Mouse (Mus musculus) midbrain, embryonic 14.5 days (tissue): ENCODE measurements at regions not wholly inside any gene's neighbourhood (a gene's known extent, or its start where the extent isn't known, plus 50 kb on each side); places are given as distances from the start of the nearest gene placed in this dataset.

ENCODE experiments used
- ATAC-seq: fragments of 200-750 bp; cut with Nextera tagmentation; 2 replicates; pipeline ENCODE4 v1.8.0; 2017; ENCODE audit warnings: moderate number of reproducible peaks, moderate library complexity; ENCODE audit not compliant: low FRiP score, low TSS enrichment
- DNase-seq: peaks from one replicate; pipeline ENCODE4 v3.0.0-alpha.2; 2015
- H3K27ac ChIP-seq: fragments of 300-500 bp; sonication (generic); replicated peaks from 2 replicates; pipeline ENCODE4 v1.5.1; 2014; ENCODE audit warnings: mild to moderate bottlenecking, low read depth, low read length, moderate library complexity
- H3K27me3 ChIP-seq: fragments of 300-500 bp; sonication (generic); 2 replicates; pipeline ENCODE4 v1.6.1; 2014; ENCODE audit warnings: low read length, control low read depth, mixed read lengths; ENCODE audit not compliant: control insufficient read depth, insufficient read depth
- H3K36me3 ChIP-seq: fragments of 300-500 bp; sonication (generic); 2 replicates; pipeline ENCODE4 v1.6.1; 2014; ENCODE audit warnings: low read length, control low read depth; ENCODE audit not compliant: control insufficient read depth, insufficient read depth
- H3K4me1 ChIP-seq: fragments of 300-500 bp; sonication (generic); 2 replicates; pipeline ENCODE4 v1.6.1; 2014; ENCODE audit warnings: mild to moderate bottlenecking, antibody characterized with exemption, low read length, control low read depth; ENCODE audit not compliant: control insufficient read depth, insufficient read depth
- H3K4me2 ChIP-seq: fragments of 300-500 bp; sonication (generic); 2 replicates; pipeline ENCODE4 v1.6.1; 2014; ENCODE audit warnings: mild to moderate bottlenecking, low read length, moderate library complexity
- H3K4me3 ChIP-seq: fragments of 300-500 bp; sonication (generic); replicated peaks from 2 replicates; pipeline ENCODE4 v1.5.1; 2014; ENCODE audit warnings: low read depth, low read length
- H3K9ac ChIP-seq: fragments of 300-500 bp; sonication (generic); replicated peaks from 2 replicates; pipeline ENCODE4 v1.6.1; 2014; ENCODE audit warnings: mild to moderate bottlenecking, low read length, moderate library complexity
- H3K9me3 ChIP-seq: fragments of 300-500 bp; sonication (generic); 2 replicates; pipeline ENCODE4 v1.6.1; 2016; ENCODE audit warnings: low read length, control low read depth, mixed read lengths; ENCODE audit not compliant: control insufficient read depth
- WGBS: fragments of 180-500 bp; shearing (Covaris S2); extraction: QIAGEN DNeasy Blood & Tissue Kit; methylation state at CpG from one replicate; pipeline ENCODE4 v1.1.7; 2014; 5-methylcytosine and 5-hydroxymethylcytosine counted together

DNA sequence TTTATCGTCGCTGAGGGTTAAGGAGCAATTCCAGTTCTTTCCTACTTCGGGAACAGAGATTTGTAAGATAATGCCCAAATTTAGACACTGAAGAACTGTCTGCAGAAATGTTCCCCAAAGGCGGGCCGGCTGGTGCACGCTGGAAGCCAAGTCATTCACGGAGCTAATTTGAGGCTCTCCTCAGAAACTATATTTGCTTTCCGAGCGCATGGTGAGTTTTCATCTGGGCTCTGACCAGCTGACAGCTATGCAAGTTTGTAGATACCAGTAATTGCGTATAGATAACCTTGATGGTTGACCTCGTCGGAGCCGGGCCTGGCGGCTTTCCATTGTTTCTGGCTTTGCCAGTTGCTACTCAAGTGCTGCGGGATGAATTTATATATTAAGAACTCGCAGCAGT is 165.5 kb upstream of the Irx3 start:
- ATAC-seq (no peak), DNase-seq (peak; percentile 37)
- Histone ChIP-seq H3K27me3 (no peaks in the 10 kb centered on the region), H3K9me3 (no peaks in the 10 kb centered on the region), H3K27ac (no peak overlapping the region), H3K4me2 (no peak overlapping the region), H3K4me1 (0 out of 2 replicates have a peak, but pooled peaks cover 9% of the 10 kb centered on the region), H3K36me3 (no peaks in the 10 kb centered on the region), H3K9ac (no peak overlapping the region), H3K4me3 (no peak overlapping the region)
- WGBS, result 63% methylated on average over 16 of the region's 16 CpGs

GRCm38 (mm10) chr8:91966891-91967370 is 165.1 kb upstream of the Irx3 start:
- Histone ChIP-seq H3K4me3 (no peak overlapping the region), H3K27me3 (no peaks in the 10 kb centered on the region), H3K9me3 (no peaks in the 10 kb centered on the region), H3K4me1 (0 out of 2 replicates have a peak, but pooled peaks cover 9% of the 10 kb centered on the region), H3K27ac (no peak overlapping the region), H3K9ac (no peak overlapping the region), H3K36me3 (no peaks in the 10 kb centered on the region), H3K4me2 (no peak overlapping the region)
- DNase-seq (peak; percentile 20), ATAC-seq (no peak)
- WGBS, result 61% methylated on average over 19 of the region's 19 CpGs

DNA sequence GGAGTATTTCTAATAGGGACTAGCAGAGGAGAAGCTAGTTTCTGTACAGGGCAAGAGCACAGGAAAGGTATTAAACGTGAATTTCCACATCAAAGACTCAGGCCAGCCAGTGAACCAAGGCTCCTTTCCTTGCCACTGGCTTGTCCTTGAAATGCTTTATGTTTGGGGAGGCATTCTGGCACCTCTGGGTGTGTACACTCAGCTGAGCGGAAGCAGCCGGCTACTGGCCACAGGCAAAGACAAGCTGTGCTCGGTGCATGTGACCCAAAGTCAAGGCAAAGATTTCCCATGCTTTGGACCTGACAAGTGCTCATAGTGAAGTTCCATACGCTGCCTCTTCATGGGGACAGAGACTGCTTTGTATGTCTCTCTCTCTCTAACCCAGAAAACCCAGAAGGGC is 159.8 kb upstream of the Irx3 start:
- Histone ChIP-seq H3K36me3 (no peaks in the 10 kb centered on the region), H3K9ac (no peak overlapping the region), H3K9me3 (no peaks in the 10 kb centered on the region), H3K4me3 (no peak overlapping the region), H3K27me3 (no peaks in the 10 kb centered on the region), H3K27ac (no peak overlapping the region), H3K4me1 (no peaks in the 10 kb centered on the region), H3K4me2 (no peak overlapping the region)
- no peak for ATAC-seq
- no peak for DNase-seq
- WGBS, result 80% methylated on average over 5 of the region's 5 CpGs

GRCm38 (mm10) chr8:91955170-91955569 is 153.3 kb upstream of the Irx3 start:
- no peak overlapping the region for H3K4me2 ChIP-seq
- DNase-seq (no peak), ATAC-seq (no peak)
- no peak overlapping the region for H3K9ac ChIP-seq
- H3K4me1 ChIP-seq, result no peaks in the 10 kb centered on the region
- WGBS, result 85% methylated on average over 6 of the region's 6 CpGs
- no peak overlapping the region for H3K27ac ChIP-seq
- no peaks in the 10 kb centered on the region for H3K36me3 ChIP-seq
- no peaks in the 10 kb centered on the region for H3K9me3 ChIP-seq
- H3K4me3 ChIP-seq, result no peak overlapping the region
- H3K27me3 ChIP-seq, result no peaks in the 10 kb centered on the region

DNA sequence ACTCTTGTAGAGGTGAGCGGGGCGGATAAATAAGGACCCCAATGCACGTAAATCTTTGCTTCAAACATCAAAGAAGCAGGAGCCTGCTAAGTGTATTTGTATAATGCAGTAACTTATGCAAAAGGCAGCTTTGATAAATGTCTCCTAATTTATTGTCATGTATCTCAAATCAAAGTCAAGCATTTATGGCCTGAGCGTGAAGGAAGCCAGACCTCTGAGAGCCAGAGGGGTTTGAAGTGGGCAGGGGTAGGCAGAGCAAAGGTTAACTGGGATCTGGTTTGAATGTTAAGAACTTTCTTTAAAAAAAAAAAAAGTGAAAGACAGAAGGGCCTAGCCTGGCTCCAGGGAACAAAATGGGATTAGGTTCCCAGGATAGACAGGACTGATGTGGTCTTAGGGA is 151.1 kb upstream of the Irx3 start:
- H3K4me1 ChIP-seq, result no peaks in the 10 kb centered on the region
- H3K4me2 ChIP-seq, result no peak overlapping the region
- H3K36me3 ChIP-seq, result no peaks in the 10 kb centered on the region
- no peak for ATAC-seq
- DNase-seq, result no peak
- H3K27me3 ChIP-seq, result no peaks in the 10 kb centered on the region
- no peak overlapping the region for H3K9ac ChIP-seq
- no peak overlapping the region for H3K4me3 ChIP-seq
- H3K9me3 ChIP-seq, result no peaks in the 10 kb centered on the region
- H3K27ac ChIP-seq, result no peak overlapping the region
- 87% methylated on average over 4 of the region's 4 CpGs for WGBS

GRCm38 (mm10) chr8:91949110-91949509 is 147.2 kb upstream of the Irx3 start:
- no peaks in the 10 kb centered on the region for H3K27me3 ChIP-seq
- H3K36me3 ChIP-seq, result no peaks in the 10 kb centered on the region
- H3K9me3 ChIP-seq, result no peaks in the 10 kb centered on the region
- DNase-seq (no peak), ATAC-seq (no peak)
- no peak overlapping the region for H3K4me2 ChIP-seq
- no peak overlapping the region for H3K27ac ChIP-seq
- WGBS, result 79% methylated on average over 9 of the region's 9 CpGs
- no peaks in the 10 kb centered on the region for H3K4me1 ChIP-seq
- no peak overlapping the region for H3K9ac ChIP-seq
- no peak overlapping the region for H3K4me3 ChIP-seq

GRCm38 (mm10) chr8:91948173-91948940 is 146.5 kb upstream of the Irx3 start:
- Histone ChIP-seq H3K36me3 (no peaks in the 10 kb centered on the region), H3K4me2 (no peak overlapping the region), H3K9me3 (no peaks in the 10 kb centered on the region), H3K27ac (no peak overlapping the region), H3K9ac (no peak overlapping the region), H3K4me3 (no peak overlapping the region), H3K27me3 (no peaks in the 10 kb centered on the region), H3K4me1 (no peaks in the 10 kb centered on the region)
- WGBS, result 60% methylated on average over 18 of the region's 18 CpGs
- DNase-seq (peak; percentile 12), ATAC-seq (no peak)

- DNase-seq (no peak), ATAC-seq (no peak)
- Histone ChIP-seq H3K27me3 (no peaks in the 10 kb centered on the region), H3K4me1 (no peaks in the 10 kb centered on the region), H3K9me3 (no peaks in the 10 kb centered on the region), H3K36me3 (no peaks in the 10 kb centered on the region), H3K4me2 (no peak overlapping the region), H3K4me3 (no peak overlapping the region), H3K27ac (no peak overlapping the region), H3K9ac (no peak overlapping the region)
- WGBS, result 16% methylated on average over 5 of the region's 5 CpGs
These were observed 139.1 kb upstream of the Irx3 start for GRCm38 (mm10) chr8:91941005-91941404.

DNA sequence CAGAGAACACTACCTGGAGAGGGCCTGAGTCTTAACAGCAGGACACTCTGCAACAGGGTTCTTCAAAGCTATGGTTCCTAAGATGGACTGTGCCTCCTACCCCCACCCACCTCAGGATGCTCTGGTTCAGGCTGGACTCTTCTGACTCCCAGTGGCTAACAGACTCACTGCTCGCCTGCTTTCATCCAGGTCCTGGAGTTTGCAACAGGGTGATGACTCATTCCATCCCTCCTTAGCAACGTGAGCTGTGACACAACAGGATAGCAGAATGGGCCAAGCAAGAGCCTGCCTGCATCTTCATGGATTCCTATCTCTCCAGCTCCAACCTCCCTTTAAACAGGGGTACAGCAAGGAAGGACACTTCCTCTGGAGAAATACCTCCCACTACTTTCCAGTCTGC is 135.4 kb upstream of the Irx3 start:
- DNase-seq (no peak), ATAC-seq (no peak)
- Histone ChIP-seq H3K27me3 (no peaks in the 10 kb centered on the region), H3K4me1 (no peaks in the 10 kb centered on the region), H3K36me3 (no peaks in the 10 kb centered on the region), H3K27ac (no peak overlapping the region), H3K4me2 (no peak overlapping the region), H3K9ac (no peak overlapping the region), H3K4me3 (no peak overlapping the region), H3K9me3 (no peaks in the 10 kb centered on the region)
- WGBS, result 60% methylated on average over 2 of the region's 2 CpGs
